Mouse (Mus musculus): ENCODE results near the gene Rnft1.
"Not testable (repeated sequence)": the region's sequence is repeated elsewhere in the genome, so short reads cannot be mapped to it uniquely, and the experiment has no call there.

The Rnft1 gene

DNA sequence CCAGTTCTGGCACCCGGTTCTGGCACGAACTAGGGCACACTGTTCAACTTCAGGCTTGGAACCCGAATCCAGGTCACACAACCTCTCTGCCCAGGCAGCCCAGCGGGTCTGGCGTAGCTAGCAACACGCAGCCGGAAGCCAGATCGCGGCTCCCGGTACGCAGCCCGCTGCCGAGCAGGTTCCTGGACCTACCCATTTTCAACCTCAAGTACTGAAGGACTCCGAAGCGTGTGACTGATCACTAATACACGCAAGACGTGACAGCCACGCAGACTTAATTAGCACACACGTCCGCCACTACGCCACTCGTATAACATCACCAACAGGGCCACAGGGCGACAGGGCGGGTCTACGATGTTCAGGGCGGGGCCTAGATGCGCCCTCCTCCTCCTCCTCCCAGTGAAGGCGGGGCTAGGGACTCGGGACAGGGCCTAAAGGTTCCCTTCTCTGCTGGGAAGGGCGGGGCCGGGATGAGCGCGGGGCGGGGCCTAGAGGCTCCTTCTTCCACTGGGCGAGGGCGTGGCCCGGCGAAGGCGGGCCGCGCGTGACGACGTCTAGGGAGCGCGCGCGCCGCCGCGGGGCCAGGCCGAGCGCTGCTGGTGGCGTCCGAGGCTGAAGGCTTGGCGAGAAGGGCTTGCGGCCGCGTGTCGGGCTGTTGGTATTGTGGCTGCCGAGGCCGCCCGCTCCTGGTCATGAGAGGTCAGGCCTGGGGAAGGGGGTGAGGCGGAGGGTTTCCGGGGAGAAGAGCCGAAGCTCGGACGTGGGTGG, at the start of gene Rnft1:
Gene Rnft1, plus strand, starts transcription at position 557 of the 768 bp plus-strand sequence.
- in situ Hi-C loops (cut with MboI) = no loop called here

DNA sequence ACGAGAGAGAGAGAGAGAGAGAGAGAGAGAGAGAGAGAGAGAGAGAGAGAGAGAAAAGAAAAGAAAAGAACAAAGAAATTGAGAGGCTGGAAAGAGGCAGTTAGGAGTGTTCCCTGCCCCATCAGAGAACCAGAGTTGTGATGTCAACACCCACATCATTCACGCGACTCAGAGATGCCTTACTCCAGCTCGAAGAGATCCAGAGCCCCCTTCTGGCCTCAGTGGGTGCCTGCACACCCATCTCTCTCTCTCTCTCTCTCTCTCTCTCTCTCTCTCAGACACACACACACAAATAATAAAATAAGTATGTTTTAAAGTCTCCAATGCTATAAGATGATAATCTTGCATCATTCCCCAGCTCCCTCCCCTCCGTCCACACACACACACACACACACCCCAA, 47.6 kb upstream of the Rnft1 start:
- in situ Hi-C loops (cut with MboI) = loop anchor here (5.0 kb wide), 1 partner anchor 40 kb away; no protein-coding TSS in a partner anchor

DNA sequence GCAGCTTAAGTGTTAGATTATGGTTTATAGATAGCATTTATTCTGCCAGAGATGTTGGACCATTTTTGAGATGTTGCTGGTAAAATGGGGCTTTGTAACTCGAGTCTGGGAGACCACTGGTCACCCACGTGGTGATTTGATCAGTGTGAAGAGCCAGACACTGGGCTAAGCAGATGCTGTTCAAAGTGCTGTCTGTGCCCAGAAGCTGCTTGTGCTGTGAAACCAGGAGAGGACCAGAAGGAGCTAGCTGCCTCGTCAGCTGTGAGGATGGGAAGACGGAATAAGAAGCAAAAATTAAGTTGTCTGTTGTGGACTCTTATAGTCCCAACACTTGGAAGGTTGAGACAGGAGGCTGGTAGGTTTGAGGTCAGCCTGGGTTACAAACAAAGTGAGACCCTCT, 46.2 kb upstream of the Rnft1 start:
- in situ Hi-C loops (cut with MboI) = loop anchor here (5.0 kb wide), 1 partner anchor 41 kb away; no protein-coding TSS in a partner anchor

DNA sequence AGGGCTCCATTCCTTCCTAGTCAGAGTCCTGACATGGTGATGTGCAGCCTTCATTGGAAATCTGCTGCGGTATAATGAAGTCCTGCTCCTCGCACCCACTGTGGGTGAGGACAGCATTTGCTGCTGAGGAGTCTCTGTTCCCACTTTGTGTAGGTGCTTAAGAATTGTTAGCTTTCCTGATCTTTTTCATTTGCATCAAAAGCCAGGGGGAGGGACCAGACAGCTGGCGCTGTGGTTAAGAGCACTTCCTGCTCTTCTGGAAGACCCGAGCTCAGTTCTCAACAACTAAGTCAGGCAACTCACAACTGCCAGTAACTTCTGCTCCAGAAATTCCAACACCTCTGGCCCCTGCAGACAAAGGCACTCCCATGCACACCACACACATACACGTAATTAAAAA, 43.7 kb upstream of the Rnft1 start:
- in situ Hi-C loops (cut with MboI) = no loop called here

DNA sequence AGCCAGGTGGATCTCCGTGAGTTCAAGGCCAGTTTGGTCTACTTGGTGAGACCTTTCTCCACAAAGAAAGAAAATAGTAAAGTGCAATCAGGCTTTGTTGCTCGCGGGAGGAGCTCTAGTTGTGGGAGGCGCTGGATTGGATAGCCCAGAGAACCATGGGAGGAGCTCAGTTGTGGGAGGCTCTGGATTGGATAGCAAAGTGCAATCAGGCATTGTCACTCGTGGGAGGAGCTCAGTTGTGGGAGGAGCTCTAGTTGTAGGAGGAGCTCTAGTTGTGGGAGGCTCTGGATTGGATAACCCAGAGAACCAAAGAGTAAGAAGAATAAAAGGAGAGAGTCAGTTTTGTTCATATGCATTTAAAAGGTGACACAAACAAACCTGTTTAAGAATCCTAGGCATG, 30.5 kb upstream of the Rnft1 start:
- in situ Hi-C loops (cut with MboI) = no loop called here

DNA sequence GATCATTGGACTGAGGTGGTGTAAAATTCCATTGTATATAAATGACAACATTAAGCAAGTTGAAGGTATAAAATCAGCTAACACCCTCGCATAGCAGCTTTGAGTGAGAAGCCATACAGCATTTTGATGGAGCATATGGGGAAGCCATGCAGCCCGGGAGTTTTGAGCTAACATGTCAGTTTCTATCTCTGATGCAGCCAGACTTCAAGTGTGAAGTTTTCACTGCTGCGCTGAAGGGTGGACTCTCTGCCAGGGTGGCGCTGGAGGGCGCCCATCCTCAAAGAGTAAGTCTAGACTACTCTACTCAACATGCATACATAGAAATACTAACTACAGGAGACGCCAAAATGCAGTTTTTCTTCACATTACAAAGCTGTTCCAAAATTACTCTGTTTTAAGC, 26.9 kb upstream of the Rnft1 start:
- in situ Hi-C loops (cut with MboI) = no loop called here

DNA sequence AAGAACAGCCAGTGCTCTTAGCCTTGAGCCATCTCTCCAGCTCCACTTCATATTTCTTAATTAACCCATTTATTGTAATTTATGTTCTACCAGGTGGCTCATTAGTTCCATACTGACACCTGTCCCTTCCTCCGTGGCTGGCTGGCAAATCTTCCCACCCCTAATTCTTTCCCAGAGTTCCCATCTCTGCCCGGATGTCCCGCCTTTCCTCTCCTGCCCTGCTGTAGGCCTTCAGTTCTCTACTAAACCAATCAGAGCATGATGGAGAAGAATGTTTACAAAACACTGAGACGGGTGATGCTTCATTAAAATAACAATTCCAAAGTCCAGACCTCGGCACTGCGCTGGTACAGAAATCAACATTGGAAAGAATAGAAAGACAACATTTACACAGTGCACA, 25.6 kb upstream of the Rnft1 start:
- in situ Hi-C loops (cut with MboI) = no loop called here

DNA sequence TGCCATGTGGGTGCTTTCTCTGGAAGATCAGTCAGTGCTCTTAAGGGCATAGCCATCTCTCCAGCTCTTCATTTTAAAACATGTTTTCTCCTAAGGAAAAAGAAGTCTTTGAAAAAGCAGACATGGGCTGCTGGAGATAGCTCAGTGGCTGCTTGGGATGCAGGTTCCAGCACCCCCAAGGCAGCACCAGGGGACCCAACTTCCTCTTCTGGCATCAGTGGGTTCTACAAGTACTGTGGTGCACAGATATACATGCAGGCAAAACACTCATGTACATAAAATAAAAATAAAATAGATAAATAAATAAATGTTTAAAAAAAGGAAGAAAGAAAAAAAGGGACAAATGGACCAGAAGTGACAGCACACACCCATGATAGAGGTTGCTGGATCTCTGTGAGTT, 21.9 kb upstream of the Rnft1 start:
- in situ Hi-C loops (cut with MboI) = no loop called here

DNA sequence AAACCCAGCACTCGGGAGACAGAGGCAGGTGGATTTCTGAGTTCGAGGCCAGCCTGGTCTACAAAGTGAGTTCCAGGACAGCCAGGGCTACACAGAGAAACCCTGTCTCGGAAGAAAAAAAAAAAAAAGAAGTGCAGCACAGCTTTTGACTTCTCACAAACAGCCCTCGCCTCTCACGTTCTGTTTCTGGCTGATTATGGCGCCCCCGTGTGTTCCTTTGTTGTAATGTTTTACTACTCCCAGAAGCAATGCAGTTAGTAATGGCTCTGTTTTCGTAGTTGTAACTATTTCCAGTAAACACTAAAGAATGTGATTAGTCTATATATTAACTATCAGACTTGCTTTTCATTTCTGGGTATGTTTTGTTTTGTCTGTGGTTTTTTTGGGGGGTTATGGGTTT, 20.2 kb upstream of the Rnft1 start:
- in situ Hi-C loops (cut with MboI) = not testable (repeated sequence)

DNA sequence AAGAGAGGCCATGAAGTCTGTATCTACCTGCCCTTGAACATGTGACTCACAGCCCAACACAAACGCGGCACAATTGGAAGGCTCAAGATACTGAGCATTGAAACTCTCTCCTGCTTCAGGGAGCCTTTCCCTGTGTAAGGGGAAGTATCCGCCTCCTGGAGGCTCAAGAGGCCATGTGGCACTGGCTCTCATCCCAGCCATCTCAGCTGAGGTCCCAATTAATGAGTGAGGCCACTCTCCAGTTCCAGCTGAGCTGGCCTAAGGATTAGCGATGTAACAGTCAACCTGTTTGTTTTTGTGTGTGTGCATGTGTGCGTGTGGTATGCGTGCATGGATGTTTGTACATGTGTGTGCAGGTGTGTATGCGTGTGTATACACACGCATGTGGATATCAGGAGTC, 16.1 kb upstream of the Rnft1 start:
- in situ Hi-C loops (cut with MboI) = no loop called here

DNA sequence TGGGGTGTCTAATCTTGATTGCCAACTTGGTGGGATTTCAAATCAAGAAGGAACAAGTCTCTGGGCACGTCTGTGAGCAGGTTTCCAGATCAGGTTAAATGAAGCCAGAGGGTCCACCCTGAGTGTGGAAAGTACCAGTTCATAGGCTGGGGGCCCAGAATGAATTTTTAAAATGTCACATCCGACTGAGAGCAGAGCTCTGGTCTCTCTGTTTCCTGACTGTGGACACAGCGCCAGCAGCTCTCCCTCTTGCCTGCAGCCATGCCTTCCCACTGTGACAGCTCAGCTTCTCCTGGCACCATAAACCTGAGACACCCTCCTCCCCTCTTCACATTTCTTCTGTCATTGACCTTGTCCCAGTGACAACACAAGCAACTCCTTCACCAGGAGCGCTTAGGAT, 15.5 kb upstream of the Rnft1 start:
- in situ Hi-C loops (cut with MboI) = no loop called here

DNA sequence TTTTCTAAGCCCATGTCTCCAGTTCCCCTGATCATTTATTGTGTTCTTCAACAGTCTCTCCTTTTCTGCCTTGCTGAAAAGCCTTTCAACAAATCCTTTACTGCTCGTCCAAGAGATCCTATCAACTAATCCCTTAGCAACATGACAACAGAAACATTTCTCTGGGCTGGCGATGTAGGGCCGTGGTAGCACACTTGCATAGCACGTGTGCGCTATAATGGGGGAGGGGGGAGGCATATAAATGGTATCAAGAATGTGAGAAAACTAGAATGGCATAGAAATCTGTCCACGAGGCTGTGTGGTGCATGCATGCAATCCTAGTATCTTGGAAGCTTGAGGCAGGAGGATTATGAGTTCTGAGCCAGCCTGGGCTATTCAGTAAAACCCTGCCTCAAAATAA, 12.7 kb upstream of the Rnft1 start:
- in situ Hi-C loops (cut with MboI) = no loop called here

DNA sequence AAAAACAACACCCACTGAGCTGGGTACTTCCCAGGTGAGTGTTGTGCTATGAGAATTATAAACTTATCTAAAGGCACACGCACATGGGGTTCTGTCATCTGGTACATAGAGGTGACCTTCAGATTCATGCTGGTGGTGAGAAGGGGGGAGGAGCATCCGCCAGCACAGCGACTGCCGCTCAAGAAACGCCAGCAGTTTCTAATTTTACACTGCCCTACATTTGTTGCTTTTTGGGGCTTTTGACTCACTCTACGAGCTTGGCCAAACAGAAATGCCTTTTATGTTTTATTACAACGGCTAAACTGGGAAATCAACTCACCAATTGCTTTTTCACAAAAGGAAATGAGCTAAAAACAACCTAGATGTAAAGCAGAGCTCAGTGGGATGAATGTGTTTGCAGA, 11.7 kb upstream of the Rnft1 start:
- in situ Hi-C loops (cut with MboI) = no loop called here

DNA sequence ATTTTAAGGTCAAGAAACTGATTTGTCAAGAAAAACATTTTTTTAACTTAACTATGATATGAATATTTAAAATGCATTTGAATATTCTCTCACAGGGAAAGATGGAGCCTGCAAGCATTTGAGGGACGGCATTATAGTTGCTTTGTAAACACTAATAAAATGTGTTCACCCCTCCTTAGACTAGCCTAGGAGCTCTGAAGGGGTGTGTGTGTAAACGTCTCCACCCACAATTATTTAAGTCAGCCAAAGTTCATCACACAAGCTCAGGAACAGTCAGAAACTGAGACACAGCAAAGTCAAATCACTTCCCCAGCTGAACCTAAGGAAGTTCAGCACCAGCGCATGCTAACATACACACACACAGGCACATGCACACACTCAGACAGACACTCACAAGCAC, 10.9 kb upstream of the Rnft1 start:
- in situ Hi-C loops (cut with MboI) = no loop called here

DNA sequence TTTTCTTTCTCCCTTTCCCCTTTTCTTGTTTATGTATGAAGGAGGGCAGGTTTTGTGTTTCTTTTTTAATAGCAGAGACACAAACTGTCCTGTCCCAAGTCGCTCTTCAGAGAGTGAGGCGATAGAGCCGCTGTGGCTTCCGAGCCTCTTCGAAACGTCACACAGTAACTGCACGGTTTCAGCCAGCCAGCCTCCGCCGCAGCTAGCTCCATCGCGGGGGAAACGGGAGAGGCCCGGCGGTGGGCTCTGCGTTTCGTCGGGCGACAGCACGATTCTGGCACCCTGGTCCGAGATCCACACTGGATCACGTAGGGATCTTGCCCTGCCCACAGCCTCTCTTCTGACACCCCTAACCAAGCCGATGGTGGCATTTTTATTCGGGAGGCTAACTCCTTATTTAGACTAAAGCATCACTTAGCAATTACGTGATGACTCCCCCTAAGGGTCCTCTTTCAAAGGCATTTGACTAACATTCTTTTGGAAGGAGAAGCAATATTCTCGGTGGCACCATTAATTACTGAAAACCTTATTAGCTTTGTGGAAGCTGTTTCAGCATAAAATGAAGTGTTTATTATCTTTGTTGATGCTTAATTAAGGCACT, 553 bp downstream of the Rnft1 start:
- in situ Hi-C loops (cut with MboI) = no loop called here

DNA sequence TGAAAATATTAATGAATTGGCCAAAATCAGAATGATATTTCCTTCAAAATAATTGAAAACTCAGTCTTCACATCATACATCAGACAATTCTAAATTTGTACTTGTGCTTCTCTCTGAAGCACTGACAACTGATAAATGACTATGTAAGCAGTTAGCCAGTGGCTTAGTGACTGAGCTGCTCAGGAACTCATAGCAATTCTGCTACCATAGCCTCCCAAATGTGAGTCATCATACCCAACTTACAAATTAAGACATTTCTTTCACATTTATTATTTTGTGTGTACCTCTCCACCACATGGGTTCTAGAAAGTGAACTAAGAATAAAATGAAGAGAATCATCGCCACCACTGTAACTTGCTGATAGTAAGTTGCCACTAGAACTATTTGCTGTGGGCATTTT, 6.3 kb downstream of the Rnft1 start:
- in situ Hi-C loops (cut with MboI) = no loop called here

DNA sequence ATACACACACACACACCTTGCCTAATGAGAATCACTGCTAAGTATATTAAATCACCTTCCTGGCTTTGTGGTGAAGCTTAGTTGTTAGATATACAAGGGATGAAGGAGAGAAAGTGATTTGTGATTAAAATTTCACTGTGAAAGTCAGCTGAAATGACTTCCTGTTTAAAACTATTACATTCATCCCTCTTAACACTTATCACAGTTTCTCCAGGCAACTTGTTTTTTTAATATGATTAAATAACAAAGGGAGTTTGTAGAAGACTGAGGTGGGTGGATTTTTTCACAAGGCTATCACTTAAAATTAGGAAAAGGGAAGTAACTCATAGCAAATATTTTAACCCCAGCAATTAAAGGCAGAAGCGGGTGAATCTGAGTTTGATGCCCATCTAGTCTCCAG, 12.9 kb downstream of the Rnft1 start:
- in situ Hi-C loops (cut with MboI) = no loop called here

DNA sequence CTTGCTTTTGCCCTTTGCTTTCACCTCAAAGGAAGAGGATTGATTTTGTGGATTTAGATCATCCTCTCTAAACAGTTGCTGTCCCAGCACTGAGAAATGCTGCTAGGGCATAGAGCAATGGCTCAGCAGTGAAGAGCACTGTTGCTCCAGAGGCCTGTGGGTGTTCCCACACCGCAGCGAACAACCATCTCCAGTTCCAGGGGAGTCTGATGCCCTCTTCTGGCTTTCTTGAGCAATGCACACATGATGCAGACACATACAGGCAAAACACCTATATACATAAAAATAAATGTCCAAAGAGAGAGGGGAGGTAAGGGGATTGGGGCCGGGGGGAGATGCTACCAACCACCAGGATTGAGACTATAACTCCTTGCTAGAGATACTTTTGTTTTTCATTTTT, 13.5 kb downstream of the Rnft1 start:
- in situ Hi-C loops (cut with MboI) = no loop called here

DNA sequence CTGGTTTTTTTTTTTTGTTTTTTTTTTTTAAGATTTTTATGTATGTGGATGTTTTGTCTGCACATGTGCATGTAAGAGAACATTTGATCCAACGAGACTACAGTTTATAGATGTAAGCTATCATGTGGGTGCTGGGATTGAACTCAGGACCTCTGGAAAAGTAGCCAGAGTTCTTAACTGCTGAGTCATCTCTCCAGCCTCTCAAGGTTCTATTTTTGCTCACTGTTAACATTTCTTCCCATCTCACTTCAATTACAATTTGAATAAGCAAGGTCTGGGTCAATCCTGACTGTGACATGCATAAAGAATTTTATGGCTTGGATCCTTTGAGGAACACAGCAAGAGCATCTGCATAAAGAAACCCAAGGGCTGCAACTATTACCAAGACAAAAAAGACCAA, 16.3 kb downstream of the Rnft1 start:
- in situ Hi-C loops (cut with MboI) = no loop called here

DNA sequence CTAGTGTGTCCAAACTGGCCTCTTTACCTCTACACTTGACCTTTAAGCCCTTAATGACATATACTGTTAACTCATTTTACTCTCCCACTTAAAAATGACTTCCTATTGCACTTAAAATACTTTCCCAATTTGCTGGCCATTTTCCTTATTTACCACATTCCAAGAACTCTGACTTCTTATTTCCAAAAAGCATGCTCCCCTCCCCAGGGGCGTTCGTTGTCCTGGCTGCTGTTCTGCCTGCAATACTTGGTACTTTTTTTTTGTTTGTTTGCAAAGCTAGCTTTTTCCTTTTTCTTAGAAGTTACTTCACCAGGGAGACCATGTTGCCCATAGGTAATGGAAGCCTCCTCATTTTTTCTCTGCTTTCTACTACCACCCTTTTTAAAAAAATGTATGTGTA, 18.7 kb downstream of the Rnft1 start:
- in situ Hi-C loops (cut with MboI) = no loop called here

DNA sequence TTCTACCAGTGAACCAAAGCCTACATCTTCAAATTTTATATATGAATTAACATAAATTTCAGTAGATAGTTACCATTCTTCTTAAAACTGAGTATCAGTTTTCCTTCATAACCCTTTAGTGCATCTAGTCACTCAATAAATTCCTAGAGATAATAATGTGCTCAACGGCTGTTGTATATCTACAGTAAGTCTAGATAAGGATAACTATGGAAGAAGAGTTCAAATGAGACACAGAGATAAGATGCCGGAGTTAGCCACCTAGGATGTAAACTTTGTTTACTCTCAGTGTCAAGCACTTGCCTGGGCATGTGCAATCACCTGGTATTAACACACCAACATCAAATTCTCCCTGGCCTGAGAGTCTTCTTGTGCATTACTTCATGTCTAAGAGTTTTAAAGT, 22.9 kb downstream of the Rnft1 start:
- in situ Hi-C loops (cut with MboI) = no loop called here

DNA sequence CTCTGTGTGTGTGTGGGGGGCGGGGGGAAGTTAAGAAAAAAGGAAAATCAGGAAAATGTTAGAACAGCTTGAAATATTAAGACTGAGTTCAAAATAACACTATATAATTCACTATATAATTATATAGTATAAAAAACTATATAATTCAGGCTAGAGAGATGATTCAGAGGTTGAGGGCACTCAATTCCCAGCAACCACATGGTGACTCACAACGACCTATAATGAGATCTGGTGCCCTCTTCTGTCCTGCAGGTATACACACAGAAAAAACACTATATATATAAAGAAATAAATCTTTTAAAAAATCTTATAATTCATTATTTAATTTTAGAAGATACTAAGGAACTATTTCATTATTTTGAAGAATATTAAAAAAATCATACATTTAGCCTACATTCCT, 23.5 kb downstream of the Rnft1 start:
- in situ Hi-C loops (cut with MboI) = no loop called here

DNA sequence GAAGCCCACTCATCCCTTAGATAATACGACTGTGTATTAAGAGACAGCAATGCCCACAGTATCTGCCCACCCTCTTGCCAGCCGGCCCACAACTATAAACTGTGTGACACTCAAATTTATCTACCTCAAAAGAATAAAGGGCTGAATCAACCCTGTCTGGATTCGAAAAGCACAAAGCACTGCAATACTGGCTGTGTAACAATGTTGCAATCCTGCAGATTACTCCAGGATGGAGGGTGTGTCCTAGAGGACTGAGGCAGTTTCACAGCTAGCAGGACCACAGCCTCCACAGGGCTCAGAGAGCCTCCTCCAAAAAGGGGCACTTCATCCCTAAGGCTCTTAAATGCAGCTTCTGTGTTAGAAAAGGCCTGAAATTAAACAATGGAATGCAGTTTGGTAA, 32.2 kb downstream of the Rnft1 start:
- in situ Hi-C loops (cut with MboI) = no loop called here

DNA sequence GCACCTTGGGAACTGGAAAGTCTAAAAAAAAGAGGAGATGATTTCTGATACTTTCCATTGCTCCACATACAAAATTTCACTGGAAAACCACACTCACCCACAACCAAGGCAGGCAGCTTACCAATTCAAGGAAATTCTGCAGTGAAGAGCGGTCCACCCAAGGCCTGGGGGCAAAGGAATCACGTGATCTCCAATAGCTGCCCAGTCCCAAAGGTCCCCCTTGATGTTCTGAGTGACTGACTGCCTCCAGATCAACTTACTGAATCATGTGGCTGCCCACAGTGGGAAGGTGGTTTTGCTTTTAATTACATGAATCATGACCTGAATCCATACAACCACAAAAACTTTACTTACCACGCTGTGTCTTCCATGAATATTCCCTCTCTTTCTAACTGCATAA, 32.8 kb downstream of the Rnft1 start:
- in situ Hi-C loops (cut with MboI) = no loop called here

Measured in mature B cell (primary cell).